Mouse (Mus musculus) left cerebral cortex, postnatal 25 days (tissue): Measurements from ENCODE around the gene Fmo2. TPM values are rescaled to one million over a fixed set of nuclear protein-coding genes. Genes with fewer than 3 reads are reported as not detected.
A peak's percentile ranks its signal among the peaks of the same experiment; 100 is the strongest.

Experiments
- DNase-seq, 2 experiments: peaks; one replicate each; pipeline ENCODE4 v3.0.0; 2022; ENCODE audit warnings: low spot score in 2 of 2, mixed read lengths in 1 of 2
- intact Hi-C: fragments of 180-260 bp; cut with DNase I; formaldehyde crosslinking; loops from one replicate; pipeline ENCODE4 v1.15.1; 2025
- total RNA-seq, 2 experiments: library from RNA; stranded (reverse); gene quantifications; 2 replicates each; pipeline ENCODE4 v1.2.3; 2021

Fmo2 gene
- total RNA-seq: 1 to 10 TPM; 2.0 to 4.1 TPM

- no peak for DNase-seq
- intact Hi-C loops: loop anchor here (2.0 kb wide), 1 partner anchor 175 kb away; no protein-coding TSS in a partner anchor
Observed at GRCm38 (mm10) chr1:162897838-162898811, at the start of gene Fmo2. Gene Fmo2 (minus strand): TSS chr1:162898726.

GRCm38 (mm10) chr1:162947934-162948333, 49.4 kb upstream of the Fmo2 start:
- no peak for DNase-seq
- intact Hi-C loops: no loop called here

- intact Hi-C loops: no loop called here
- DNase-seq: no peak
Observed at GRCm38 (mm10) chr1:162946837-162947558, 48.5 kb upstream of the Fmo2 start.

- DNase-seq: no peak
- intact Hi-C loops: no loop called here
Observed at GRCm38 (mm10) chr1:162943700-162944099, 45.2 kb upstream of the Fmo2 start.

GRCm38 (mm10) chr1:162938696-162939351, 40.3 kb upstream of the Fmo2 start:
- intact Hi-C loops: no loop called here

GRCm38 (mm10) chr1:162937970-162938695, 39.6 kb upstream of the Fmo2 start:
- intact Hi-C loops: no loop called here
- no peak for DNase-seq

More at GRCm38 (mm10) chr1:162938696-162939351, 40.3 kb upstream of the Fmo2 start:
- DNase-seq: no peak

GRCm38 (mm10) chr1:162937415-162937814, 38.9 kb upstream of the Fmo2 start, which contains the start of gene Fmo6:
Gene Fmo6 (minus strand): TSS chr1:162937515.
- no peak for DNase-seq
- intact Hi-C loops: no loop called here

GRCm38 (mm10) chr1:162934374-162935012, 36.0 kb upstream of the Fmo2 start:
- intact Hi-C loops: no loop called here
- DNase-seq: peak in 1 of 2 experiments; percentile 49

GRCm38 (mm10) chr1:162932386-162932785, 33.9 kb upstream of the Fmo2 start:
- no peak for DNase-seq
- intact Hi-C loops: no loop called here

GRCm38 (mm10) chr1:162931880-162932279, 33.4 kb upstream of the Fmo2 start:
- intact Hi-C loops: no loop called here
- no peak for DNase-seq

- intact Hi-C loops: no loop called here
- DNase-seq: peak in 1 of 2 experiments; percentile 7
Observed at GRCm38 (mm10) chr1:162931310-162931875, 32.9 kb upstream of the Fmo2 start.

GRCm38 (mm10) chr1:162930631-162931030, 32.1 kb upstream of the Fmo2 start:
- intact Hi-C loops: no loop called here
- no peak for DNase-seq

- intact Hi-C loops: no loop called here
- no peak for DNase-seq
Observed at GRCm38 (mm10) chr1:162929146-162929545, 30.6 kb upstream of the Fmo2 start.

GRCm38 (mm10) chr1:162925121-162925520, 26.6 kb upstream of the Fmo2 start:
- intact Hi-C loops: no loop called here
- DNase-seq: no peak

GRCm38 (mm10) chr1:162916661-162917060, 18.1 kb upstream of the Fmo2 start:
- DNase-seq: no peak
- intact Hi-C loops: no loop called here

GRCm38 (mm10) chr1:162914932-162915556, 16.5 kb upstream of the Fmo2 start:
- DNase-seq: no peak
- intact Hi-C loops: no loop called here

- intact Hi-C loops: no loop called here
- DNase-seq: no peak
Observed at GRCm38 (mm10) chr1:162912085-162912484, 13.6 kb upstream of the Fmo2 start.

- no peak for DNase-seq
- intact Hi-C loops: no loop called here
Observed at GRCm38 (mm10) chr1:162901879-162902278, 3.4 kb upstream of the Fmo2 start.
